8 mouse cellular contexts compared by ENCODE assay signal in genomic region chr13:44673337-44673966, GRCm38 (mm10). TPM values are rescaled to one million over a fixed set of nuclear protein-coding genes. Genes with fewer than 3 reads are reported as not detected.
DNase-seq lines count a peak whose midpoint lies in the region; ATAC-seq and TF ChIP-seq lines count a peak whose summit lies in the region.

No protein-coding gene starts in this region.

- DNase-seq in kidney, postnatal 4 days = peak; percentile 31 to 34
- DNase-seq in kidney, postnatal 10 days = no peak
- DNase-seq in ES-E14 (ENCODE audit: low read depth, low spot score) = no peak
- DNase-seq in cerebellum, postnatal 14 days = peak; percentile 89
- DNase-seq in intestine, embryonic 14.5 days (ENCODE audit: low spot score) = peak; percentile 63
- DNase-seq in urinary bladder, postnatal 25 days (ENCODE audit: low spot score) = peak; percentile 21
- no peak for DNase-seq in ovary, postnatal 36 days (ENCODE audit: low spot score)

- peaks cover 25 to 28% of the 10 kb centered on the region in 2 experiments for H3K4me1 ChIP-seq in ES-E14 (ENCODE audit: control insufficient read depth in 2 of 2, insufficient read depth in 2 of 2, low read length in 2 of 2, poor library complexity in 1 of 2)
- peaks cover 10% of the 10 kb centered on the region; the same call in 1 of the 2 replicates for H3K4me1 ChIP-seq in intestine, embryonic 14.5 days (replicated peaks; ENCODE audit: control insufficient read depth, insufficient read depth, low read length)

- peak overlapping the region; percentile 46 for H3K4me2 ChIP-seq in intestine, embryonic 14.5 days (ENCODE audit: low read length)

- no peaks in the 10 kb centered on the region for H3K9me3 ChIP-seq in ES-E14 (ENCODE audit: control insufficient read depth, insufficient read depth, low read depth, low read length)
- H3K9me3 ChIP-seq in intestine, embryonic 14.5 days (ENCODE audit: control insufficient read depth, low read length) = no peaks in the 10 kb centered on the region

- H3K9ac ChIP-seq in ES-E14 (ENCODE audit: insufficient read depth, low read depth, low read length, poor library complexity, severe bottlenecking) = peak overlapping the region; percentile 46; the same call in 1 of the 2 replicates
- H3K9ac ChIP-seq in intestine, embryonic 14.5 days (ENCODE audit: low read length) = no peak overlapping the region

- peak overlapping the region; percentile 4 to 49; a peak in 1 of 4 replicates for H3K4me3 ChIP-seq in ES-E14 (ENCODE audit: insufficient read depth in 1 of 2, low read depth in 1 of 2, low read length in 2 of 2, poor library complexity in 1 of 2, severe bottlenecking in 1 of 2)
- peak overlapping the region; percentile 13; the same call in 1 of the 2 replicates for H3K4me3 ChIP-seq in intestine, embryonic 14.5 days (ENCODE audit: low read depth, low read length)

- in situ Hi-C loops in ES-E14 (cut with MboI; ENCODE audit: low sequenced_read_pairs in 2 of 2, unreplicated experiment in 2 of 2) = no loop called here

- no peak for ATAC-seq in intestine, embryonic 14.5 days (replicated peaks; ENCODE audit: low FRiP score, low TSS enrichment, low read depth)
- ATAC-seq in megakaryocyte, adult 5-6 weeks (ENCODE audit: poor library complexity, severe bottlenecking) = peak; percentile 33

- H3K36me3 ChIP-seq in ES-E14 (ENCODE audit: control insufficient read depth, insufficient read depth, low read length, poor library complexity, severe bottlenecking) = peaks cover 2% of the 10 kb centered on the region; the same call in 1 of the 2 replicates
- no peaks in the 10 kb centered on the region for H3K36me3 ChIP-seq in intestine, embryonic 14.5 days (ENCODE audit: control insufficient read depth, insufficient read depth, low read length)

- H3K27me3 ChIP-seq in intestine, embryonic 14.5 days (replicated peaks; ENCODE audit: control insufficient read depth, insufficient read depth, low read length) = no peaks in the 10 kb centered on the region; the same call in 1 of the 2 replicates

- peak overlapping the region; percentile 67; the same call in 1 of the 2 replicates for H3K27ac ChIP-seq in ES-E14 (ENCODE audit: insufficient read depth, low read depth, low read length, poor library complexity, severe bottlenecking)
- H3K27ac ChIP-seq in intestine, embryonic 14.5 days (ENCODE audit: low read depth) = no peak overlapping the region

- WGBS in intestine, embryonic 14.5 days = 14% methylated on average over 20 of the region's 20 CpGs

TF ChIP-seq in ES-E14, 5 proteins besides CTCF, POLR2A, EP300 and RAD21:
- TF ChIP-seq CHD2 (IDR thresholded peaks at IDR 0.05; ENCODE audit: low read depth, low read length) (no peak), HCFC1 (IDR thresholded peaks at IDR 0.05; ENCODE audit: borderline replicate concordance, insufficient read depth, low read length) (no peak), ZC3H11A (IDR thresholded peaks at IDR 0.05; ENCODE audit: borderline replicate concordance, low read depth, low read length) (no peak), ZNF384 (IDR thresholded peaks at IDR 0.05; ENCODE audit: low read depth, low read length) (no peak)

RNA-seq across cellular contexts. Expression of gene Jarid2, which starts 55.8 kb away (rescaled TPM):
- 190 and 195 TPM in 2 replicates for total RNA-seq in ES-E14 (2012; rRNA removed)
- polyA plus RNA-seq in intestine, embryonic 14.5 days (2014; fragmentation: Nextera tagmentation; extraction: Ambion mirVana) = 20.3 and 21.6 TPM in 2 replicates
- total RNA-seq in megakaryocyte, adult 5-6 weeks (2015) = 49.1 and 49.2 TPM in 2 replicates
- total RNA-seq in megakaryocyte, adult 5-6 weeks (2017) = 59.8 and 74.4 TPM in 2 replicates

Comparison
In these comparisons a context has a peak if more than half of its experiments do, and no peak if none do; other contexts are left out.
1. DNase-seq: peak in kidney, postnatal 4 days (2 of 2), cerebellum, postnatal 14 days (2 of 2), intestine, embryonic 14.5 days (single experiment) and urinary bladder, postnatal 25 days (single experiment); none in kidney, postnatal 10 days (single experiment), ES-E14 (single experiment) and ovary, postnatal 36 days (single experiment).